Mouse (Mus musculus): ENCODE measurements around the gene Agtr2. TPM values are rescaled to one million over a fixed set of nuclear protein-coding genes. Genes with fewer than 3 reads are reported as not detected.
"Not testable (repeated sequence)": the region's sequence is repeated elsewhere in the genome, so short reads cannot be mapped to it uniquely, and the experiment has no call there.

Agtr2 gene
- 0.16 and 0.44 TPM in 2 replicates for polyA plus RNA-seq (2015; fragmentation: Nextera tagmentation; extraction: Ambion mirVana)

DNA sequence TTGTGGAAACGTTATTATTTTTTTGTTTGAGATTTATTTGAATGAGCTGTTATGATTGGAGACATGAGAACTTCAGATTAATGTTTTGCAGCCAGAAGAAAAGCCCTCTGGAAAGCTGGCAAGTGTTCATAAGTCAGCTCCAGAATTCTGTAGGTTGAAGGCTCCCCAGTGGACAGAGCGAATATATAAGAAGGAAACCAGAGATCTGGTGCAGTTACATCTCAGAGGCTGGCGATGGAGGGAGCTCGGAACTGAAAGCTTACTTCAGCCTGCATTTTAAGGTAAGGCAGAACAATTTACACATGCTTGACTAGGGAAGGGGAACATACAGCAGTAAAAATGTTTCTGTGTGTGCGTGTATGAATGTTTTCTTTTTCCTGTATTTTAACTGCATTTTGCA, at the start of gene Agtr2:
Gene Agtr2, plus strand, starts transcription at position 131 of the 400 bp plus-strand sequence.
- H3K9me3 ChIP-seq (ENCODE audit: low read length), result no peaks in the 10 kb centered on the region
- DNase-seq, result no peak
- no peak for TF ChIP-seq CTCF (IDR thresholded peaks at IDR 0.05; ENCODE audit: low read depth)
- TF ChIP-seq EP300 (IDR thresholded peaks at IDR 0.05; ENCODE audit: low read depth), result no peak
- no peaks in the 10 kb centered on the region for H3K27me3 ChIP-seq (ENCODE audit: insufficient read depth, low read length)
- no peak within 1 kb of the TSS for H3K4me2 ChIP-seq (ENCODE audit: low read depth, low read length)
- no peak within 1 kb of the TSS for H3K9ac ChIP-seq (replicated peaks)
- H3K4me1 ChIP-seq (ENCODE audit: insufficient read depth), result no peaks in the 10 kb centered on the region
- H3K27ac ChIP-seq (ENCODE audit: low read depth), result no peak within 1 kb of the TSS
- no peak within 1 kb of the TSS for H3K4me3 ChIP-seq (ENCODE audit: low read depth, low read length)
- WGBS (ENCODE audit: insufficient replicate concordance), result 51% methylated on average over 5 of the region's 5 CpGs
- no peak for ATAC-seq
- H3K36me3 ChIP-seq (replicated peaks; ENCODE audit: insufficient read depth, low read length), result no peaks in the 10 kb centered on the region

DNA sequence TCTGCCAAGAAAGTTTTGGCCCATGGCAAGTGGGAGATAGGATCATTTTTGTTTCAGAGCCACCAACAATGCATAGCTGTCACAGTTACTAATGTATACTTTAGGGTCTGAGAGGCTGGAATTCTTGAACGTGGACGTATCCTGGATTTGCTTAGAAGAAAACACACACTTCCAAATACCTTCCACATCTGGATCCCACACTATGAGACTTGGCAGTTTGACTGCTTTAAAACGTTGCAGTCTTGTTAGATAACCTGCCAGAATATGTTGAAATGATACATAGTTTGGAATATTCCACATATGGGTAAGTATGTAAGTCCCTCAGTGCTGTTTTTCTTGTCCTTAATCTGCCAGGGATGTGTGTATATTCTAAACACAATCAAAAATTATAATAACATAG, 31.8 kb upstream of the Agtr2 start:
- Histone ChIP-seq H3K4me3 (ENCODE audit: low read depth, low read length) (no peak overlapping the region), H3K9me3 (ENCODE audit: low read length) (no peaks in the 10 kb centered on the region), H3K36me3 (replicated peaks; ENCODE audit: insufficient read depth, low read length) (no peaks in the 10 kb centered on the region), H3K4me2 (ENCODE audit: low read depth, low read length) (no peak overlapping the region), H3K4me1 (ENCODE audit: insufficient read depth) (no peaks in the 10 kb centered on the region), H3K27ac (ENCODE audit: low read depth) (no peak overlapping the region), H3K27me3 (ENCODE audit: insufficient read depth, low read length) (no peaks in the 10 kb centered on the region), H3K9ac (replicated peaks) (no peak overlapping the region)
- 43% methylated on average over 3 of the region's 3 CpGs for WGBS (ENCODE audit: insufficient replicate concordance)
- ATAC-seq (no peak), DNase-seq (no peak)
- TF ChIP-seq EP300 (IDR thresholded peaks at IDR 0.05; ENCODE audit: low read depth), result no peak
- TF ChIP-seq CTCF (IDR thresholded peaks at IDR 0.05; ENCODE audit: low read depth), result no peak

DNA sequence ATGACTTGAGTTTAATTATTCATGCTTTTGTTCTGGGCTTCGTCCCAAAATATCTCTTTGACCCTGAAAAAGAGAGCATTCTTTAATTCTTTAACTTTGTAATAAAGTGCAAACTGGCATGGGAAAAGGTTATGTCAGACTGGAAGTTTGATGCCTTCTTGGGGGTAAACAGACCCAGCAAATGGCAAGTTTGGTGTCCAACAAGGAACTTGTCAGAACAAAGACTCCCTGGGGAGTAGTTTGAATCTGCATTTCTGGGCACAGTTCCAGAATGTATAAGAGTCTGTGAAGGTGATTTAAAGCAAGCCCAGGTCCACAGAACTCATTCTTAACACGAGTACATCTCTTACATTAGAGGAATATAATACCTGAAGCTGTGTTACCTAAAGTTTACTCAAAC, 3.8 kb downstream of the Agtr2 start:
- 54% methylated on average over 2 of the region's 2 CpGs for WGBS (ENCODE audit: insufficient replicate concordance)
- H3K27ac ChIP-seq (ENCODE audit: low read depth), result no peak overlapping the region
- no peaks in the 10 kb centered on the region for H3K36me3 ChIP-seq (replicated peaks; ENCODE audit: insufficient read depth, low read length)
- H3K4me1 ChIP-seq (ENCODE audit: insufficient read depth), result no peaks in the 10 kb centered on the region
- H3K9me3 ChIP-seq (ENCODE audit: low read length), result no peaks in the 10 kb centered on the region
- no peak overlapping the region for H3K4me3 ChIP-seq (ENCODE audit: low read depth, low read length)
- no peak overlapping the region for H3K4me2 ChIP-seq (ENCODE audit: low read depth, low read length)
- DNase-seq (no peak), ATAC-seq (no peak)
- no peaks in the 10 kb centered on the region for H3K27me3 ChIP-seq (ENCODE audit: insufficient read depth, low read length)
- no peak overlapping the region for H3K9ac ChIP-seq (replicated peaks)
- TF ChIP-seq EP300 (IDR thresholded peaks at IDR 0.05; ENCODE audit: low read depth), result no peak
- no peak for TF ChIP-seq CTCF (IDR thresholded peaks at IDR 0.05; ENCODE audit: low read depth)

DNA sequence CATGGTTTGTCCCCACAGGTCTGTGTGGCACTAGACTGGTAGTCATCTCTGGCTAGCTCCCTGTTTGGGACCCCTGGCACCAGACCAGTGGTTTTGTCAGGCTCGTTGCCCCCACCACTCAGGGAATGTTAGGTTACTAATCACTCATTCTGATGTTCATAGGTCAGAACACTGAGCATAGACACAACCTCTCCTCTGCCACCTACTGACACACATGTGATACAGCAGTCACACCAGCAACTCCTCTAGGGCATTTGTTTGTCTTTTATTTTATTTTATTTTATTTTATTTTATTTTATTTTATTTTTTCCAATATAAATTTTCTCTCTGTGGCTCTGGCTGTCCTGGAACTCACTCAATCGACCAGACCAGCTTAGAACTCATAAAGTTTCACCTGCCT, 15.9 kb downstream of the Agtr2 start:
- ATAC-seq, result no peak
- no peak overlapping the region for H3K9ac ChIP-seq (replicated peaks)

DNA sequence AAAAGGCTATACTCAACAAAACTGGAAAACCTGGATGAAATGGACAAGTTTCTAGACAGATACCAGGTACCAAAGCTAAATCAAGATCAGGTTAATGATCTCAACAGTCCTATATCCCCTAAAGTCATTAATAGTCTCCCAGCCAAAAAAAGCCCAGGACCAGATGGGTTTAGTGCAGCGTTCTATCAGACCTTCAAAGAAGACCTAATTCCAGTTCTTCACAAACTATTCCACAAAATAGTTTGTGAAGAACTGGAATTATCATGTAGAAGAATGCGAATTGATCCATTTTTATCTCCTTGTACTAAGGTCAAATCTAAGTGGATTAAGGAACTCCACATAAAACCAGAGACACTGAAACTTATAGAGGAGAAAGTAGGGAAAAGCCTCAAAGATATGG, 23.0 kb downstream of the Agtr2 start:
- not testable (repeated sequence) for H3K27me3 ChIP-seq (ENCODE audit: insufficient read depth, low read length); H3K4me3 ChIP-seq (ENCODE audit: low read depth, low read length); DNase-seq; ATAC-seq; H3K36me3 ChIP-seq (replicated peaks; ENCODE audit: insufficient read depth, low read length); H3K9me3 ChIP-seq (ENCODE audit: low read length); H3K4me2 ChIP-seq (ENCODE audit: low read depth, low read length); H3K4me1 ChIP-seq (ENCODE audit: insufficient read depth); H3K27ac ChIP-seq (ENCODE audit: low read depth); H3K9ac ChIP-seq (replicated peaks)
- WGBS (ENCODE audit: insufficient replicate concordance), result 67% methylated on average over 2 of the region's 2 CpGs

More for the DNA sequence above, 15.9 kb downstream of the Agtr2 start:
- no peak for DNase-seq
- Histone ChIP-seq H3K4me1 (ENCODE audit: insufficient read depth) (no peaks in the 10 kb centered on the region), H3K4me3 (ENCODE audit: low read depth, low read length) (no peak overlapping the region), H3K27me3 (ENCODE audit: insufficient read depth, low read length) (no peaks in the 10 kb centered on the region), H3K9me3 (ENCODE audit: low read length) (no peaks in the 10 kb centered on the region), H3K36me3 (replicated peaks; ENCODE audit: insufficient read depth, low read length) (no peaks in the 10 kb centered on the region), H3K27ac (ENCODE audit: low read depth) (no peak overlapping the region), H3K4me2 (ENCODE audit: low read depth, low read length) (no peak overlapping the region)
- WGBS (ENCODE audit: insufficient replicate concordance), result 7% methylated on average over 2 of the region's 2 CpGs
- no peak for TF ChIP-seq CTCF (IDR thresholded peaks at IDR 0.05; ENCODE audit: low read depth)
- no peak for TF ChIP-seq EP300 (IDR thresholded peaks at IDR 0.05; ENCODE audit: low read depth)

DNA sequence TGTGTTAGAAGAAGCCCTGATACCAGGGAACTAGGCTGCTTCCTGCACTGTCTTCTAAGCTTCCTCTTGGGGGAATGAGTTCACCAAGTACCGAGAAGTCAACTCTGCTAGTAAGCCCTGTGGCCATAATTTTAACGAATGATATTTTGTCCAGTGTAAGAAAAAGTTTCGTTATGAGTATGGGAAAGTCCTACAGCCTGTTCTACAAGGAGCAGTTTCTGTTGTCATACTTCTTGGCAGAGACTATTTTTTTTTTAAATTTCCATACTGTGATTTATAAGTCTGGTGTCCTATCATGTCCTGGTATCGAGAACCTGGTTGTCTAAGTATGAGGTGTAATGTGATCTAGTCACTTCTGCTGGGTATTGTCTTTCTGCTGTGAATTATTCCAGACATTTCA, 38.2 kb downstream of the Agtr2 start:
- no peaks in the 10 kb centered on the region for H3K9me3 ChIP-seq (ENCODE audit: low read length)
- no peaks in the 10 kb centered on the region for H3K27me3 ChIP-seq (ENCODE audit: insufficient read depth, low read length)
- H3K9ac ChIP-seq (replicated peaks), result no peak overlapping the region
- no peaks in the 10 kb centered on the region for H3K4me1 ChIP-seq (ENCODE audit: insufficient read depth)
- WGBS (ENCODE audit: insufficient replicate concordance), result 63% methylated on average over 4 of the region's 4 CpGs
- H3K4me3 ChIP-seq (ENCODE audit: low read depth, low read length), result no peak overlapping the region
- no peak for DNase-seq
- H3K36me3 ChIP-seq (replicated peaks; ENCODE audit: insufficient read depth, low read length), result no peaks in the 10 kb centered on the region
- ATAC-seq, result no peak
- H3K4me2 ChIP-seq (ENCODE audit: low read depth, low read length), result no peak overlapping the region
- TF ChIP-seq EP300 (IDR thresholded peaks at IDR 0.05; ENCODE audit: low read depth), result no peak
- TF ChIP-seq CTCF (IDR thresholded peaks at IDR 0.05; ENCODE audit: low read depth), result no peak
- no peak overlapping the region for H3K27ac ChIP-seq (ENCODE audit: low read depth)

Other genes starting within 250 kb of the Agtr2 start
- not detected in 2 replicates for gene Slc6a14, start 230.4 kb downstream of the Agtr2 start, polyA plus RNA-seq (2015; fragmentation: Nextera tagmentation; extraction: Ambion mirVana)